Mouse (Mus musculus): ENCODE results near the gene Mlxip.

GRCm38 (mm10) chr5:123345853-123346654 is 48.5 kb upstream of the Mlxip start:
- TF ChIP-seq CTCF (IDR thresholded peaks at IDR 0.05; ENCODE audit: low read depth) (no peak), EP300 (optimal IDR thresholded peaks at IDR 0.05) (peak; percentile 56)

Measured in stomach, postnatal 0 days (tissue).